34 mouse cellular contexts compared by ENCODE assay signal in the genomic region with DNA sequence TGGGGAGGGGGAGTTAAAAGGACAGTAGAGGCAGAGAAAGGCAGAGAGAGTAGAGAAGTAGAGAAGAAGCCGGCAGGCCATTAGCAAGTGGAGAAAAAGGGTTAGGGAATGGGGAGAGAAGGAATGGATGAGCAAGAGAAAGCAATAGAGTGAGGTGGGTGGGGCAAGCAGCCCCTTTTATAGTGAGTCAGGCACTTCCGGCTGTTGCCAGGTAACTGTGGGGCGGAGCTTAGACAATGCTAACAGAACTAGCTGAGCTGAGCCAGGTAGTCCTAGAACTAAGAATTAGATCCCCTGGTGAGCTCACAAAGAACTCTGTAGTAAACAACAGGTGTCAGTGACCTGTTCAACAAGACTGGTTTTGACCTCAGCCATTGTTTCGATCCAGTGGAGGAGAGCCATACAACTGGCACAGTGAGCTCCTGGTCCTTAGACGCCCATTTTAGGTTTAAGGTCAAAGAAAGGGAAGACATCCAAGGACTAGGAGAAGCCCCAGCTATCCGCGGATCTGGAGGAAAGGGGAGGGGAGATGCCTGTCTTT. TPM values are rescaled to one million over a fixed set of nuclear protein-coding genes. Genes with fewer than 3 reads are reported as not detected.
DNase-seq lines count a peak whose midpoint lies in the region; ATAC-seq and TF ChIP-seq lines count a peak whose summit lies in the region.
"Had no signal": no experiment of that assay in that cellular context is flagged by ENCODE, and none has a peak within 500 bp of the region (broad histone marks: within the 10 kb centered on the region; RNA-seq: fewer than 3 reads in every experiment).

No protein-coding gene starts in this region.

- no peak overlapping the region for H3K27ac ChIP-seq in embryonic facial prominence, embryonic 14.5 days (replicated peaks; ENCODE audit: low read depth, low read length)
- H3K27ac ChIP-seq in embryonic facial prominence, embryonic 10.5 days (replicated peaks): no peak overlapping the region
- H3K27ac ChIP-seq in lung, embryonic 14.5 days (ENCODE audit: low read depth): no peak overlapping the region
- H3K27ac ChIP-seq: embryonic facial prominence, embryonic 13.5 days; gastrocnemius, adult 2 months; heart, adult 2 months; heart, embryonic 13.5 days; hindbrain, embryonic 14.5 days; layer of hippocampus, adult 2 months; limb, embryonic 13.5 days; liver, embryonic 14.5 days; midbrain, embryonic 13.5 days; neural tube, embryonic 13.5 days; stomach, embryonic 15.5 days had no signal

- no peak overlapping the region for H3K4me2 ChIP-seq in embryonic facial prominence, embryonic 14.5 days (ENCODE audit: low read depth, low read length)
- no peak overlapping the region for H3K4me2 ChIP-seq in lung, embryonic 14.5 days
- H3K4me2 ChIP-seq: embryonic facial prominence, embryonic 13.5 days; heart, embryonic 13.5 days; hindbrain, embryonic 14.5 days; limb, embryonic 13.5 days; midbrain, embryonic 13.5 days; neural tube, embryonic 13.5 days; stomach, embryonic 15.5 days had no signal

- H3K4me1 ChIP-seq in embryonic facial prominence, embryonic 14.5 days (ENCODE audit: control insufficient read depth, insufficient read depth, low read length): peaks cover 8% of the 10 kb centered on the region
- H3K4me1 ChIP-seq in embryonic facial prominence, embryonic 10.5 days: peaks cover 15% of the 10 kb centered on the region
- H3K4me1 ChIP-seq in lung, embryonic 14.5 days (ENCODE audit: insufficient read depth): peaks cover 6% of the 10 kb centered on the region; the same call in 1 of the 2 replicates
- H3K4me1 ChIP-seq in lung, adult 2 months (ENCODE audit: control insufficient read depth, insufficient read depth, low read length): no peaks in the 10 kb centered on the region
- H3K4me1 ChIP-seq in E14TG2a.4 (replicated peaks; ENCODE audit: low read depth, low read length): peaks cover 68% of the 10 kb centered on the region

- no peak overlapping the region for H3K4me3 ChIP-seq in embryonic facial prominence, embryonic 14.5 days (ENCODE audit: low read depth, low read length)
- H3K4me3 ChIP-seq in embryonic facial prominence, embryonic 10.5 days: no peak overlapping the region
- no peak overlapping the region for H3K4me3 ChIP-seq in lung, embryonic 14.5 days (ENCODE audit: low read depth, low read length)
- no peak overlapping the region for H3K4me3 ChIP-seq in lung, adult 2 months (replicated peaks; ENCODE audit: extremely low read depth, low read depth, low read length)
- H3K4me3 ChIP-seq in E14TG2a.4 (replicated peaks; ENCODE audit: low read length): peak overlapping the region; percentile 26
- H3K4me3 ChIP-seq: embryonic facial prominence, embryonic 13.5 days; erythroblast, embryonic 14.5 days; gastrocnemius, adult 2 months; heart, adult 2 months; heart, embryonic 13.5 days; layer of hippocampus, adult 2 months; limb, embryonic 13.5 days; midbrain, embryonic 13.5 days; neural tube, embryonic 13.5 days; stomach, embryonic 15.5 days had no signal

- TF ChIP-seq POLR2A in lung, adult 2 months (IDR thresholded peaks at IDR 0.05; ENCODE audit: borderline replicate concordance, extremely low read depth, low read depth, low read length): no peak

- WGBS in embryonic facial prominence, embryonic 14.5 days: 58% methylated on average over 7 of the region's 7 CpGs
- WGBS in embryonic facial prominence, embryonic 10.5 days: 62% methylated on average over 7 of the region's 7 CpGs
- 61% methylated on average over 7 of the region's 7 CpGs for WGBS in lung, embryonic 14.5 days
- WGBS in lung, adult 2 months: 68% methylated on average over 7 of the region's 7 CpGs

- TF ChIP-seq CTCF in lung, embryonic 14.5 days (IDR thresholded peaks at IDR 0.05; ENCODE audit: low read depth): no peak
- no peak for TF ChIP-seq CTCF in lung, adult 2 months (IDR thresholded peaks at IDR 0.05; ENCODE audit: insufficient read depth, low read length)
- no peak for TF ChIP-seq CTCF in E14TG2a.4 (conservative IDR thresholded peaks at IDR 0.05; ENCODE audit: low read length)

- peak; percentile 23 for DNase-seq in embryonic facial prominence, embryonic 14.5 days (ENCODE audit: low spot score)
- DNase-seq in embryonic facial prominence, embryonic 10.5 days (ENCODE audit: low spot score): no peak
- DNase-seq in lung, embryonic 14.5 days: peak; percentile 23
- DNase-seq in lung, adult 2 months: no peak
- DNase-seq in WW6 (ENCODE audit: low read depth, low spot score): peak; percentile 47
- no peak for DNase-seq in kidney, adult 18-20 months
- DNase-seq: adrenal gland, postnatal 25 days; cerebellum, adult 11-12 months; cerebellum, adult 9-11 months; embryo, embryonic 11 days; gastrocnemius, adult 2 months; heart, adult 2 months; heart, postnatal 10 days; kidney, adult 2 months; kidney, postnatal 36 days; lung, postnatal 10 days; retina, postnatal 1 day; right cerebral cortex, postnatal 14 days; thymus, postnatal 4 days had no signal

- no peak overlapping the region for H3K9ac ChIP-seq in embryonic facial prominence, embryonic 14.5 days (ENCODE audit: low read depth, low read length)
- H3K9ac ChIP-seq in lung, embryonic 14.5 days: no peak overlapping the region
- H3K9ac ChIP-seq: embryonic facial prominence, embryonic 13.5 days; heart, embryonic 13.5 days; hindbrain, embryonic 14.5 days; limb, embryonic 13.5 days; liver, embryonic 14.5 days; midbrain, embryonic 13.5 days; neural tube, embryonic 13.5 days; stomach, embryonic 15.5 days had no signal

- no peaks in the 10 kb centered on the region for H3K27me3 ChIP-seq in embryonic facial prominence, embryonic 14.5 days (replicated peaks; ENCODE audit: control insufficient read depth, insufficient read depth, low read length)
- no peaks in the 10 kb centered on the region for H3K27me3 ChIP-seq in embryonic facial prominence, embryonic 10.5 days (replicated peaks; ENCODE audit: low read depth, poor library complexity, severe bottlenecking)
- no peaks in the 10 kb centered on the region for H3K27me3 ChIP-seq in lung, embryonic 14.5 days (ENCODE audit: insufficient read depth, low read length)
- H3K27me3 ChIP-seq in E14TG2a.4 (ENCODE audit: insufficient read depth, low read length): no peaks in the 10 kb centered on the region
- H3K27me3 ChIP-seq: embryonic facial prominence, embryonic 13.5 days; heart, embryonic 13.5 days; limb, embryonic 13.5 days; midbrain, embryonic 13.5 days; neural tube, embryonic 13.5 days; stomach, embryonic 15.5 days had no signal

- ATAC-seq in embryonic facial prominence, embryonic 14.5 days (ENCODE audit: low read depth): no peak
- ATAC-seq in lung, embryonic 14.5 days (ENCODE audit: insufficient read depth): no peak
- no peak for ATAC-seq in megakaryocyte, adult 5-6 weeks (ENCODE audit: poor library complexity, severe bottlenecking)
- ATAC-seq: forebrain, embryonic 16.5 days; midbrain, embryonic 13.5 days had no signal

- no peaks in the 10 kb centered on the region for H3K9me3 ChIP-seq in embryonic facial prominence, embryonic 14.5 days (ENCODE audit: control insufficient read depth, low read length)
- H3K9me3 ChIP-seq in embryonic facial prominence, embryonic 10.5 days: no peaks in the 10 kb centered on the region
- H3K9me3 ChIP-seq in lung, embryonic 14.5 days (ENCODE audit: low read depth, low read length): no peaks in the 10 kb centered on the region
- peaks cover 10% of the 10 kb centered on the region for H3K9me3 ChIP-seq in E14TG2a.4 (ENCODE audit: low read length)
- H3K9me3 ChIP-seq: embryonic facial prominence, embryonic 13.5 days; heart, embryonic 13.5 days; limb, embryonic 13.5 days; midbrain, embryonic 13.5 days; neural tube, embryonic 13.5 days; stomach, embryonic 15.5 days had no signal

- no peaks in the 10 kb centered on the region for H3K36me3 ChIP-seq in embryonic facial prominence, embryonic 14.5 days (ENCODE audit: control insufficient read depth, insufficient read depth, low read length)
- no peaks in the 10 kb centered on the region for H3K36me3 ChIP-seq in embryonic facial prominence, embryonic 10.5 days (replicated peaks)
- H3K36me3 ChIP-seq in lung, embryonic 14.5 days (ENCODE audit: insufficient read depth): no peaks in the 10 kb centered on the region
- no peaks in the 10 kb centered on the region for H3K36me3 ChIP-seq in E14TG2a.4 (ENCODE audit: insufficient read depth, low read length)
- H3K36me3 ChIP-seq: embryonic facial prominence, embryonic 13.5 days; heart, embryonic 13.5 days; limb, embryonic 13.5 days; midbrain, embryonic 13.5 days; neural tube, embryonic 13.5 days; stomach, embryonic 15.5 days had no signal

RNA-seq across cellular contexts. Expression of gene Rbm47, which starts 41.5 kb away (rescaled TPM):
- 6.7 and 10.4 TPM in 2 replicates for polyA plus RNA-seq in embryonic facial prominence, embryonic 14.5 days (2014; fragmentation: Nextera tagmentation; extraction: Ambion mirVana)
- 3.2 and 4.4 TPM in 2 replicates for polyA plus RNA-seq in embryonic facial prominence, embryonic 10.5 days (2016; fragmentation: Nextera tagmentation; extraction: Ambion mirVana)
- 18.5 and 18.8 TPM in 2 replicates for polyA plus RNA-seq in lung, embryonic 14.5 days (2014; fragmentation: Nextera tagmentation; extraction: Ambion mirVana)
- polyA plus RNA-seq in lung, adult 2 months (2012; rRNA removed): 33.1 and 37.2 TPM in 2 replicates
- 27.2 and 30.2 TPM in 2 replicates for total RNA-seq in megakaryocyte, adult 5-6 weeks (2015)
- total RNA-seq in megakaryocyte, adult 5-6 weeks (2017): 13.3 and 21.3 TPM in 2 replicates

RNA-seq across cellular contexts. Expression of gene Nsun7, which starts 45.2 kb away (rescaled TPM):
- 0.65 and 0.97 TPM in 2 replicates for polyA plus RNA-seq in embryonic facial prominence, embryonic 14.5 days (2014; fragmentation: Nextera tagmentation; extraction: Ambion mirVana)
- 0.44 and 0.49 TPM in 2 replicates for polyA plus RNA-seq in embryonic facial prominence, embryonic 10.5 days (2016; fragmentation: Nextera tagmentation; extraction: Ambion mirVana)
- 1.4 and 1.5 TPM in 2 replicates for polyA plus RNA-seq in lung, embryonic 14.5 days (2014; fragmentation: Nextera tagmentation; extraction: Ambion mirVana)
- 1.3 and 1.5 TPM in 2 replicates for polyA plus RNA-seq in lung, adult 2 months (2012; rRNA removed)
- total RNA-seq in megakaryocyte, adult 5-6 weeks (2015): not detected in 2 replicates
- total RNA-seq in megakaryocyte, adult 5-6 weeks (2017): not detected in 2 replicates
- total RNA-seq: heart, adult 2 months; megakaryocyte-erythroid progenitor cell, adult 5-6 weeks had no signal
- polyA plus RNA-seq: erythroblast, embryonic 14.5 days; small intestine, adult 2 months had no signal

Comparison
In these comparisons a context has a peak if more than half of its experiments do, and no peak if none do; other contexts are left out.
1. DNase-seq: peak in embryonic facial prominence, embryonic 14.5 days (single experiment), lung, embryonic 14.5 days (single experiment) and WW6 (single experiment); none in embryonic facial prominence, embryonic 10.5 days (single experiment), lung, adult 2 months (single experiment) and kidney, adult 18-20 months (single experiment).